Mouse (Mus musculus) stomach, embryonic 15.5 days (tissue): ENCODE data around the gene Gabrb1. TPM values are rescaled to one million over a fixed set of nuclear protein-coding genes. Genes with fewer than 3 reads are reported as not detected.
"Not testable (repeated sequence)": the region's sequence is repeated elsewhere in the genome, so short reads cannot be mapped to it uniquely, and the experiment has no call there.

Experiments
- ATAC-seq: fragments of 200-750 bp; cut with Nextera tagmentation; 2 replicates; pipeline ENCODE4 v1.8.0; 2017; ENCODE audit warnings: low read depth, moderate number of reproducible peaks, moderate TSS enrichment; ENCODE audit not compliant: insufficient read depth, low FRiP score
- H3K27ac ChIP-seq: fragments of 300-500 bp; sonication (generic); 2 replicates; pipeline ENCODE4 v1.5.1; 2015; ENCODE audit warnings: mild to moderate bottlenecking, inconsistent platforms
- H3K27me3 ChIP-seq: fragments of 300-500 bp; sonication (generic); replicated peaks from 2 replicates; pipeline ENCODE4 v1.6.1; 2015; ENCODE audit warnings: inconsistent platforms
- H3K36me3 ChIP-seq: fragments of 300-500 bp; sonication (generic); 2 replicates; pipeline ENCODE4 v1.6.1; 2015; ENCODE audit warnings: inconsistent platforms
- H3K4me1 ChIP-seq: fragments of 300-500 bp; sonication (generic); 2 replicates; pipeline ENCODE4 v1.6.1; 2015; ENCODE audit warnings: inconsistent platforms
- H3K4me2 ChIP-seq: fragments of 300-500 bp; sonication (generic); 2 replicates; pipeline ENCODE4 v1.6.1; 2015; ENCODE audit warnings: mild to moderate bottlenecking, inconsistent platforms
- H3K4me3 ChIP-seq: fragments of 300-500 bp; sonication (generic); replicated peaks from 2 replicates; pipeline ENCODE4 v1.5.1; 2015; ENCODE audit warnings: inconsistent platforms
- H3K9ac ChIP-seq: fragments of 300-500 bp; sonication (generic); 2 replicates; pipeline ENCODE4 v1.6.1; 2015; ENCODE audit warnings: inconsistent platforms
- H3K9me3 ChIP-seq: fragments of 300-500 bp; sonication (generic); 2 replicates; pipeline ENCODE4 v1.6.1; 2016; ENCODE audit warnings: inconsistent platforms
- WGBS: fragments of 180-500 bp; shearing (Covaris S2); methylation state at CpG from one replicate; pipeline ENCODE4 v1.1.7; 2015; 5-methylcytosine and 5-hydroxymethylcytosine counted together
- polyA plus RNA-seq: library from polyadenylated mRNA; unstranded; fragments of >200 nt; fragmentation: Nextera tagmentation; extraction: Ambion mirVana; gene quantifications from 2 replicates; pipeline ENCODE4 v1.2.1, GENCODE M21; 2015

Gabrb1 gene
- polyA plus RNA-seq, 1 experiment from 2014 or later, result 0.63 TPM

GRCm38 (mm10) chr5:72068826-72069225, 410.9 kb downstream of the Gabrb1 start:
- no peaks in the 10 kb centered on the region for H3K36me3 ChIP-seq
- no peak overlapping the region for H3K4me3 ChIP-seq
- H3K4me2 ChIP-seq, result no peak overlapping the region
- no peak overlapping the region for H3K9ac ChIP-seq
- no peaks in the 10 kb centered on the region for H3K9me3 ChIP-seq
- no peaks in the 10 kb centered on the region for H3K27me3 ChIP-seq
- no peaks in the 10 kb centered on the region for H3K4me1 ChIP-seq
- WGBS, result 64% methylated on average over 6 of the region's 6 CpGs
- H3K27ac ChIP-seq, result no peak overlapping the region
- ATAC-seq, result no peak

- not testable (repeated sequence) for H3K36me3 ChIP-seq, H3K4me3 ChIP-seq, H3K27ac ChIP-seq, H3K27me3 ChIP-seq, ATAC-seq, H3K9me3 ChIP-seq, H3K4me2 ChIP-seq, H3K4me1 ChIP-seq, H3K9ac ChIP-seq
- WGBS, result 92% methylated on average over 7 of the region's 7 CpGs
Observed at GRCm38 (mm10) chr5:72069398-72069797, 411.5 kb downstream of the Gabrb1 start.

GRCm38 (mm10) chr5:72076781-72077180, 418.9 kb downstream of the Gabrb1 start:
- ATAC-seq, result no peak
- no peak overlapping the region for H3K9ac ChIP-seq
- H3K36me3 ChIP-seq, result no peaks in the 10 kb centered on the region
- no peaks in the 10 kb centered on the region for H3K4me1 ChIP-seq
- no peak overlapping the region for H3K4me2 ChIP-seq
- WGBS, result 90% methylated on average over 6 of the region's 6 CpGs
- H3K27me3 ChIP-seq, result no peaks in the 10 kb centered on the region
- H3K4me3 ChIP-seq, result no peak overlapping the region
- no peaks in the 10 kb centered on the region for H3K9me3 ChIP-seq
- no peak overlapping the region for H3K27ac ChIP-seq

- H3K27me3 ChIP-seq, result no peaks in the 10 kb centered on the region
- no peak overlapping the region for H3K4me2 ChIP-seq
- no peaks in the 10 kb centered on the region for H3K36me3 ChIP-seq
- no peaks in the 10 kb centered on the region for H3K9me3 ChIP-seq
- 68% methylated on average over 1 of the region's 1 CpGs for WGBS
- no peaks in the 10 kb centered on the region for H3K4me1 ChIP-seq
- no peak overlapping the region for H3K4me3 ChIP-seq
- ATAC-seq, result no peak
- no peak overlapping the region for H3K27ac ChIP-seq
- no peak overlapping the region for H3K9ac ChIP-seq
Observed at GRCm38 (mm10) chr5:72086518-72086917, 428.6 kb downstream of the Gabrb1 start.

- Histone ChIP-seq H3K36me3 (no peaks in the 10 kb centered on the region), H3K27me3 (no peaks in the 10 kb centered on the region), H3K4me2 (no peak overlapping the region), H3K27ac (no peak overlapping the region), H3K9ac (no peak overlapping the region), H3K9me3 (no peaks in the 10 kb centered on the region), H3K4me3 (no peak overlapping the region), H3K4me1 (no peaks in the 10 kb centered on the region)
- WGBS, result 50% methylated on average over 7 of the region's 7 CpGs
- no peak for ATAC-seq
Observed at GRCm38 (mm10) chr5:72094582-72094981, 436.7 kb downstream of the Gabrb1 start.

GRCm38 (mm10) chr5:72095015-72095414, 437.1 kb downstream of the Gabrb1 start:
- no peak for ATAC-seq

GRCm38 (mm10) chr5:72104274-72104921, 446.5 kb downstream of the Gabrb1 start:
- Histone ChIP-seq H3K27me3 (no peaks in the 10 kb centered on the region), H3K4me1 (no peaks in the 10 kb centered on the region), H3K4me2 (no peak overlapping the region), H3K4me3 (no peak overlapping the region), H3K9me3 (no peaks in the 10 kb centered on the region), H3K9ac (no peak overlapping the region), H3K27ac (no peak overlapping the region), H3K36me3 (no peaks in the 10 kb centered on the region)
- 63% methylated on average over 7 of the region's 7 CpGs for WGBS
- no peak for ATAC-seq

More at GRCm38 (mm10) chr5:72095015-72095414, 437.1 kb downstream of the Gabrb1 start:
- no peaks in the 10 kb centered on the region for H3K4me1 ChIP-seq
- no peak overlapping the region for H3K4me3 ChIP-seq
- H3K9me3 ChIP-seq, result no peaks in the 10 kb centered on the region
- WGBS, result 79% methylated on average over 2 of the region's 2 CpGs
- H3K27ac ChIP-seq, result no peak overlapping the region
- H3K4me2 ChIP-seq, result no peak overlapping the region
- H3K36me3 ChIP-seq, result no peaks in the 10 kb centered on the region
- no peaks in the 10 kb centered on the region for H3K27me3 ChIP-seq
- no peak overlapping the region for H3K9ac ChIP-seq

- 80% methylated on average over 6 of the region's 6 CpGs for WGBS
- H3K4me1 ChIP-seq, result no peaks in the 10 kb centered on the region
Observed at GRCm38 (mm10) chr5:72122414-72123037, 464.6 kb downstream of the Gabrb1 start.

GRCm38 (mm10) chr5:72126681-72127080, 468.8 kb downstream of the Gabrb1 start:
- ATAC-seq, result no peak
- WGBS, result 82% methylated on average over 4 of the region's 4 CpGs
- no peaks in the 10 kb centered on the region for H3K36me3 ChIP-seq
- H3K4me3 ChIP-seq, result no peak overlapping the region
- H3K4me1 ChIP-seq, result no peaks in the 10 kb centered on the region
- H3K9me3 ChIP-seq, result no peaks in the 10 kb centered on the region
- no peak overlapping the region for H3K4me2 ChIP-seq
- H3K27ac ChIP-seq, result no peak overlapping the region
- H3K27me3 ChIP-seq, result no peaks in the 10 kb centered on the region
- H3K9ac ChIP-seq, result no peak overlapping the region

More at GRCm38 (mm10) chr5:72122414-72123037, 464.6 kb downstream of the Gabrb1 start:
- H3K4me2 ChIP-seq, result no peak overlapping the region
- no peak overlapping the region for H3K4me3 ChIP-seq
- H3K27ac ChIP-seq, result no peak overlapping the region
- no peak overlapping the region for H3K9ac ChIP-seq
- H3K27me3 ChIP-seq, result no peaks in the 10 kb centered on the region
- no peaks in the 10 kb centered on the region for H3K36me3 ChIP-seq
- ATAC-seq, result no peak
- no peaks in the 10 kb centered on the region for H3K9me3 ChIP-seq

GRCm38 (mm10) chr5:72133906-72134305, 476.0 kb downstream of the Gabrb1 start:
- no peak overlapping the region for H3K4me3 ChIP-seq
- no peak for ATAC-seq
- H3K36me3 ChIP-seq, result no peaks in the 10 kb centered on the region
- H3K27me3 ChIP-seq, result no peaks in the 10 kb centered on the region
- no peaks in the 10 kb centered on the region for H3K4me1 ChIP-seq
- 48% methylated on average over 2 of the region's 2 CpGs for WGBS
- no peaks in the 10 kb centered on the region for H3K9me3 ChIP-seq
- no peak overlapping the region for H3K27ac ChIP-seq
- no peak overlapping the region for H3K4me2 ChIP-seq
- H3K9ac ChIP-seq, result no peak overlapping the region

GRCm38 (mm10) chr5:72138256-72138655, 480.3 kb downstream of the Gabrb1 start:
- no peak for ATAC-seq
- Histone ChIP-seq H3K4me2 (no peak overlapping the region), H3K27me3 (no peaks in the 10 kb centered on the region), H3K9me3 (no peaks in the 10 kb centered on the region), H3K27ac (no peak overlapping the region), H3K4me3 (no peak overlapping the region), H3K9ac (no peak overlapping the region), H3K36me3 (no peaks in the 10 kb centered on the region), H3K4me1 (no peaks in the 10 kb centered on the region)
- WGBS, result 87% methylated on average over 7 of the region's 7 CpGs

- Histone ChIP-seq H3K27me3 (no peaks in the 10 kb centered on the region), H3K36me3 (no peaks in the 10 kb centered on the region), H3K9ac (no peak overlapping the region), H3K4me2 (no peak overlapping the region), H3K4me1 (no peaks in the 10 kb centered on the region), H3K4me3 (no peak overlapping the region), H3K9me3 (no peaks in the 10 kb centered on the region), H3K27ac (no peak overlapping the region)
- ATAC-seq, result no peak
- WGBS, result 76% methylated on average over 1 of the region's 1 CpGs
Observed at GRCm38 (mm10) chr5:72139619-72140018, 481.7 kb downstream of the Gabrb1 start.
